ENCODE assay signal across 22 mouse cellular contexts in genomic region chr4:149314275-149314837, GRCm38 (mm10). TPM values are rescaled to one million over a fixed set of nuclear protein-coding genes. Genes with fewer than 3 reads are reported as not detected.
A peak's percentile ranks its signal among the peaks of the same experiment; 100 is the strongest.
DNase-seq lines count a peak whose midpoint lies in the region; ATAC-seq and TF ChIP-seq lines count a peak whose summit lies in the region.
"Had no signal": no experiment of that assay in that cellular context is flagged by ENCODE, and none has a peak within 500 bp of the region (broad histone marks: within the 10 kb centered on the region; RNA-seq: fewer than 3 reads in every experiment).

No protein-coding gene starts in this region.

- no peak for ATAC-seq in lung, embryonic 14.5 days (ENCODE audit: insufficient read depth)
- ATAC-seq in embryonic facial prominence, embryonic 15.5 days (ENCODE audit: insufficient number of reproducible peaks, low FRiP score, low TSS enrichment, low read depth), result no peak
- ATAC-seq: forebrain, postnatal 0 days; midbrain, embryonic 16.5 days; Patski had no signal

- H3K27ac ChIP-seq in lung, embryonic 14.5 days (ENCODE audit: low read depth), result no peak overlapping the region
- H3K27ac ChIP-seq in embryonic facial prominence, embryonic 15.5 days (replicated peaks), result peak overlapping the region; percentile 13
- H3K27ac ChIP-seq: hindbrain, embryonic 12.5 days; kidney, postnatal 0 days; midbrain, embryonic 10.5 days had no signal

- H3K9me3 ChIP-seq in lung, embryonic 14.5 days (ENCODE audit: low read depth, low read length), result no peaks in the 10 kb centered on the region
- no peaks in the 10 kb centered on the region for H3K9me3 ChIP-seq in embryonic facial prominence, embryonic 15.5 days (replicated peaks)
- H3K9me3 ChIP-seq: G1E; hindbrain, embryonic 12.5 days; midbrain, embryonic 10.5 days had no signal

- no peak overlapping the region for H3ac ChIP-seq in myocyte (ENCODE audit: control insufficient read depth, insufficient read length)

- no peak overlapping the region for H3K4me3 ChIP-seq in lung, embryonic 14.5 days (ENCODE audit: low read depth, low read length)
- H3K4me3 ChIP-seq in lung, adult 2 months (replicated peaks; ENCODE audit: extremely low read depth, low read depth, low read length), result no peak overlapping the region
- no peak overlapping the region for H3K4me3 ChIP-seq in embryonic facial prominence, embryonic 15.5 days (replicated peaks)
- H3K4me3 ChIP-seq in myocyte, result no peak overlapping the region
- H3K4me3 ChIP-seq: hindbrain, embryonic 12.5 days; midbrain, embryonic 10.5 days had no signal

- no peak overlapping the region for H3K4me2 ChIP-seq in lung, embryonic 14.5 days
- H3K4me2 ChIP-seq in embryonic facial prominence, embryonic 15.5 days (replicated peaks), result no peak overlapping the region
- peak overlapping the region; percentile 12 for H3K4me2 ChIP-seq in myocyte (ENCODE audit: low read depth)
- H3K4me2 ChIP-seq: hindbrain, embryonic 12.5 days; liver, embryonic 11.5 days had no signal

- H3K4me1 ChIP-seq in lung, embryonic 14.5 days (ENCODE audit: insufficient read depth), result no peaks in the 10 kb centered on the region
- H3K4me1 ChIP-seq in lung, adult 2 months (ENCODE audit: control insufficient read depth, insufficient read depth, low read length), result no peaks in the 10 kb centered on the region
- no peaks in the 10 kb centered on the region for H3K4me1 ChIP-seq in embryonic facial prominence, embryonic 15.5 days
- H3K4me1 ChIP-seq: hindbrain, embryonic 12.5 days had no signal

- peak; percentile 59 for DNase-seq in cerebellum, adult 9-11 months
- DNase-seq in cerebellum, postnatal 10 days, result no peak
- peak; percentile 56 for DNase-seq in lung, embryonic 14.5 days
- DNase-seq in lung, adult 2 months, result no peak
- no peak for DNase-seq in heart, adult 11 months
- DNase-seq in urinary bladder, postnatal 10 days (ENCODE audit: low spot score), result no peak
- DNase-seq: adrenal gland, adult 8-10 months; B cell, adult 2 months; forebrain, postnatal 0 days; gastrocnemius, postnatal 36 days; kidney, adult 2 months; right cerebral cortex, adult 18-20 months had no signal

- no peaks in the 10 kb centered on the region for H3K79me2 ChIP-seq in myocyte (ENCODE audit: control insufficient read depth, insufficient read depth)

- WGBS in lung, embryonic 14.5 days, result 76% methylated on average over 11 of the region's 11 CpGs
- 75% methylated on average over 11 of the region's 11 CpGs for WGBS in lung, adult 2 months
- 79% methylated on average over 11 of the region's 11 CpGs for WGBS in embryonic facial prominence, embryonic 15.5 days

- no peak overlapping the region for H3K9ac ChIP-seq in lung, embryonic 14.5 days
- no peak overlapping the region for H3K9ac ChIP-seq in embryonic facial prominence, embryonic 15.5 days
- H3K9ac ChIP-seq: forebrain, postnatal 0 days; hindbrain, embryonic 12.5 days had no signal

- H3K36me3 ChIP-seq in lung, embryonic 14.5 days (ENCODE audit: insufficient read depth), result no peaks in the 10 kb centered on the region
- H3K36me3 ChIP-seq in embryonic facial prominence, embryonic 15.5 days, result no peaks in the 10 kb centered on the region
- H3K36me3 ChIP-seq in myocyte (ENCODE audit: control insufficient read depth, insufficient read depth), result no peaks in the 10 kb centered on the region
- H3K36me3 ChIP-seq: G1E; hindbrain, embryonic 12.5 days; midbrain, embryonic 10.5 days had no signal

- no peak for TF ChIP-seq POLR2A in lung, adult 2 months (IDR thresholded peaks at IDR 0.05; ENCODE audit: borderline replicate concordance, extremely low read depth, low read depth, low read length)
- no peak for TF ChIP-seq POLR2A in myocyte (IDR thresholded peaks at IDR 0.05; ENCODE audit: insufficient read length, low read depth)

- no peaks in the 10 kb centered on the region for H3K27me3 ChIP-seq in lung, embryonic 14.5 days (ENCODE audit: insufficient read depth, low read length)
- H3K27me3 ChIP-seq in embryonic facial prominence, embryonic 15.5 days, result no peaks in the 10 kb centered on the region
- no peaks in the 10 kb centered on the region for H3K27me3 ChIP-seq in myocyte (ENCODE audit: control insufficient read depth, insufficient read depth, insufficient read length)
- H3K27me3 ChIP-seq: CH12.LX; hindbrain, embryonic 12.5 days; Patski had no signal

- no peak for TF ChIP-seq CTCF in lung, embryonic 14.5 days (IDR thresholded peaks at IDR 0.05; ENCODE audit: low read depth)
- no peak for TF ChIP-seq CTCF in lung, adult 2 months (IDR thresholded peaks at IDR 0.05; ENCODE audit: insufficient read depth, low read length)

TF ChIP-seq in myocyte, 11 proteins besides CTCF, POLR2A, EP300 and RAD21:
- TF ChIP-seq MYOD1 (IDR thresholded peaks at IDR 0.05; ENCODE audit: control insufficient read depth in 1 of 3, insufficient read length in 2 of 3, low read depth in 2 of 3) (no peak), MAX (IDR thresholded peaks at IDR 0.05; ENCODE audit: low read depth) (no peak), E2F4 (IDR thresholded peaks at IDR 0.05; ENCODE audit: insufficient read depth) (no peak), USF1 (IDR thresholded peaks at IDR 0.05; ENCODE audit: low read depth) (no peak)

RNA-seq across cellular contexts. Expression of gene Kif1b, which starts 6.9 kb away (rescaled TPM):
- 38.9 and 39.7 TPM in 2 replicates for polyA plus RNA-seq in lung, embryonic 14.5 days (2014; fragmentation: Nextera tagmentation; extraction: Ambion mirVana)
- 32.0 and 43.8 TPM in 2 replicates for polyA plus RNA-seq in lung, adult 2 months (2012; rRNA removed)
- polyA plus RNA-seq in embryonic facial prominence, embryonic 15.5 days (2015; fragmentation: Nextera tagmentation; extraction: Ambion mirVana), result 41.2 and 48.8 TPM in 2 replicates
- polyA plus RNA-seq in myocyte (2012; fragmentation: generic; extraction: Trizol), result 26.7 TPM

Comparison
In these comparisons a context has a peak if more than half of its experiments do, and no peak if none do; other contexts are left out.
1. DNase-seq: peak in cerebellum, adult 9-11 months (single experiment) and lung, embryonic 14.5 days (single experiment); none in cerebellum, postnatal 10 days (0 of 2), lung, adult 2 months (single experiment), heart, adult 11 months (single experiment) and urinary bladder, postnatal 10 days (single experiment).